Mouse (Mus musculus): ENCODE data around the gene Itch.
"Not testable (repeated sequence)": the region's sequence is repeated elsewhere in the genome, so short reads cannot be mapped to it uniquely, and the experiment has no call there.

The Itch gene

DNA sequence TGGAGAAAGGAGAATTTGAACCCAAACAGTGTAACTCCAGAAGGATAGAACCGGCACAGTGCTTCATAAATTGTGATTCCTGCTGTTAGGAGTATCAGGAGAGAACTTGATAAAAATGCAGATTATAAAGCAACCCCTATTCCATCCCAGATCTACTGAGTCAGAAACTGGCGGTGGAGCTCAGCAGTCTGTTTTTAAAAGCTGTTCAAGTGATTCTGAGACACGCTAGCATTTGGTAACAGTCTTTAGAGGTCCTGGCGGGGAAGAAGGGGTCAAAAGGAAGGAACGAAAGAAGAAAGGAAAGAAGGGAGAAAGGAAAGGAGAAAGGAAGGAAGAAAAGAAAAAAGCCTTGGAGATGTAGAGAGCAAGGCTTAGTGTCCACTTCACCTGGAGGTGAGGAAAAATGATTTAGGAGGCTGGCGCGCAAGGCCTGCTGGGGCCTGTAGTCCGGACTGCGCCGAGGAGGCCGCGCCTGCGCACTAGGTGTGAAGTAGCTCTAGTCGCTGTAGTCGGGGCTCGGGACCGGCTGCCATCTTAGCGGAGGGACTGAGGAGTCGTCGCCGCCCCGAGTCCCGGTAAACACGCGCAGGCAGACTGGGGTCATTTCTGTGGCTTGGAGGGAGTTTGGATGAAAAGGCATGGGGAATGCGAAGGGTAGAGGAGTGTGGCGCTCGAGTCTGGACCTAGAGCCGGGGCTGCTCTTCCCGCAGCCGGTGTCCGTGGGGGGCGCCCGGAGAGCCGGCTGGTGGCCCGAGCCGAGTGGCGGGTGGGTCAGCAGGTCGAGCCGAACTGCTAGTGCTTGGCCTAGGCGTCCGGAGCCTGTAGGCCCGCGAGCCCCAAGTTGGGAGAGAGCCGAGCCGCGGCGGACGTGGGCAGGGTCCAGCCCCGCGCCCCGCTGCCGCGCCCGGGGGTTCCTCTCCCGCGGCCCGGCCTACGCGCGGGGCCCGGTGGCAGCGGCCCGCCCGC is at the start of gene Itch:
Gene Itch (plus strand): TSS at position 499 of the 966 bp plus-strand sequence.
- peak; percentile 100 for ATAC-seq (ENCODE audit: low TSS enrichment)

DNA sequence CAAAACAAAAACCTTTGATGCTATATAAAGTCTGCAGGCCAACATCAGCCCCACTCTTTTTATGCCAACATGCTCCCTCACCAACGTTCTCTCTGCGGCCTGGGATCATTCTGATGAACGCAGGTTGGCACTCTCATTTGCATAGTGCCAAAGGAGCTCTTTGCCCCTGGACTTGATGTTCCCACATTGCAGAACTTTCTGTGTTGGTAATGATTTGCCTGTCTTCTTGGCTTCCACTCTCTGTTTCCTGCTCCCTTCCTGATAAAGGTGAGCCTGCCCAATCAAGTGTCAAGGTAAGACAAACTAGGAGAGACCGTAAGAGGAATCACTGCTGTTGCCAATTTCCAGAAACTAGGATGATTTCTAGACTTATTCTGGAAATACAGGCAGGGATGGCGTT is 48.8 kb upstream of the Itch start:
- no peak for ATAC-seq (ENCODE audit: low TSS enrichment)

DNA sequence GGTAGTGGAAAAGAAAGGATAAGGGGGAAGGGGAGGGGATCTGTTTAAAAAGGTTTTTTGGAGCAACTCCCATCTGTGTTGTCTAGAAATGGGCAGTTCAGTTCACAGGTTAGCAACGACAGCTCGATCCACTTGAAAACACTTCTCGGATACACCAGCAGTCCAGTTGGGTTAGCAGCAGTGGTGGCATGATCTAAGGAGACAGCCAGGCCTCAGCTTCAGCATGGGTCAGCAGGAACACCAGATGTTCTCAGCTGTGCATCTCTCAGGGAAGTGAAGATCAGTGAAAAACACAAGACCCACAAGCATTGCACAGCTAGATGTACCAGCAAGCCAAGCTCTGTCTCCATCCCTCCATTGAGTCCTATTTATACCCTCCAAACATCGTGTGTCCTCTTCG is 47.0 kb upstream of the Itch start:
- ATAC-seq (ENCODE audit: low TSS enrichment) = no peak

DNA sequence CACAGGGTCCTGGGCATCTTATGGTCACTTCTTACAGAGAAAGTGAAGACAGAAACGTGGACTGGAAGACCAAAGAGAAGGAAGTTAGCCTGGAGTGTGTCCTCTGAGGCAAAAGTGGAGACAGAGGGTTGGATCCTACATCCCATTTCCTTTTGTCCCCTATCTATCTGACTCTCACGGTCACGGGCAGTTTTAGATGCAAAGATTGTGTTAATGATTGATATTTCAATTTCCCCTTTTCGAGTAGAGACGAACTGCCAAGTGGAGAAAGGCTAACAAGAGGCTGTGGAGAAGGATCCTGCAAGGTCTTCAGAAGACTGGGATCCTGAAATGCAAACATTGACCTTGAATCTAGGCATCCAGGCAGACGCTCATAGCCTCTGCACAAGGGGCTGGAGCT is 45.0 kb upstream of the Itch start:
- ATAC-seq (ENCODE audit: low TSS enrichment) = no peak

DNA sequence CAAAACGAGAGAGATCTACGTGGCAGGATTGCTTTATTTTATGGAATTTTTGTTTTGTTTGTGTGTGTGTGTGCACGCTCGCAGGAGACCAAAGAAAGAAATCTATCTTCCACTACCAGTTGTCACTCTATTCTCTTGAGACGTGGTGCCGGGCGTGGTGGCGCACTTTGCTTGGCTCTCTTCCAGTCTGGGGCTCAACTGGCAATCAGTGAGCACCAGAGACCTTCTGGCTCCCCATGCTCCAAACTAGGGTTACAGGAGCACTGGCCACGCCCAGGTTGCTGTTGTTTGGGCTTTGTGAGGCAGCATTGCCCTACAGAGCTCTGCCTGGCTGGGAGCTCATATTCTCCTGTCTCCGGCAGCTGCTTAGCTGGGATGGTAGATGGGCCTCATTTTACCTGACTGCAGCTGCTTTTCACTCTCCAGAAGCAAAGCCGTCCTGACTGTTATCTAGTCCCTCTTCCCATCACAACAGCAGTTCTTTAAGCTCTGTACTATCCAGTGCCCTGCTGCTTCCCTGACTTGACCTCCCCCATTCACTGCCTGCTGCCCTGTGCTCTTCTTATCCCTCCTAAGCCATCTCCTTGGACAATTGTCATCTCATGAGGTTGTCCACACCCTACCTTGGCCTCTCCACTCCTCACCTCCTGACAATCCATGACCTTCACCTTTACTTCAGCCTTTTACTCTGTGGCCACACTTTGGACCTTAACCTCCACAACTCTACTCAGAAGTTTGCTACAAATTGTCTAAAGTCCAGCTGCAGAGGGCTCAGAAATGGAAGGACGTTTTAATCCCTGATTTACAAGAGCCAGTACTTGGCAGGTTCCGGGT is 42.2 kb upstream of the Itch start:
- no peak for ATAC-seq (ENCODE audit: low TSS enrichment)

DNA sequence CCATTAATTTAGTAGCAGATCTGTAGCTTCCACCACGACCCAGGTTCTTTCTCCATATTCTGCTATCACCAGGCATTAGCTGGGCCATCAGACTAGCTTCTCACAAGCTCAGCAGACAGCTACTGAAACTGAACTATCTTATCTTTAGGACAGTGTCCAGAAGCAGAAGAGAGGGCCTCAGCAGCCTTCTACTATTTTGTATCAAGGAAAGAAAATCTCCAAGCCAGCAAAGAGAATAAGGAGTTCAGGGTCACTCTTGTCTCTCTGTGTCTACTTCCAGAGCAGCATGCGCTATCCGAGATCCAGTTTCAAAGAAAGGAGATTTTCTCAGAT is 41.6 kb upstream of the Itch start:
- no peak for ATAC-seq (ENCODE audit: low TSS enrichment)

DNA sequence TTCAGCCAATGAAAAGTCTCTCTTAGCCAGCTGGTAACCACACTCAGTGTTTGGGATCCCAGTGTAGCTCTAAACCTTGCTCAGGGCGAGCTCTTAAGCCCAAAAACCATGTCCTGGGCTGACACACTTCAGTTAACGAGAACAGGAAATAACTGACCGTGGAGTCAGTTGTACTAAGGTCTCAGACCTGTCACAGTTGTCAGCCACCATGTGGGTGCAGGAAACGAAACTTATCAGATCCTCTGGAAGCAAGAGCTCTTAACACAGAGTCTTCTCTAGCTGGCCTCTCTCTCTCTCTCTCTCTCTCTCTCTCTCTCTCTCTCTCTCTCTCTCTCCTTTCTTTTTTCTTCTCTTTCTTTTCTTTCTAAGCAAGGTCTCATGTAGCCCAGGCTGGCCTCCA is 39.9 kb upstream of the Itch start:
- ATAC-seq (ENCODE audit: low TSS enrichment) = no peak

DNA sequence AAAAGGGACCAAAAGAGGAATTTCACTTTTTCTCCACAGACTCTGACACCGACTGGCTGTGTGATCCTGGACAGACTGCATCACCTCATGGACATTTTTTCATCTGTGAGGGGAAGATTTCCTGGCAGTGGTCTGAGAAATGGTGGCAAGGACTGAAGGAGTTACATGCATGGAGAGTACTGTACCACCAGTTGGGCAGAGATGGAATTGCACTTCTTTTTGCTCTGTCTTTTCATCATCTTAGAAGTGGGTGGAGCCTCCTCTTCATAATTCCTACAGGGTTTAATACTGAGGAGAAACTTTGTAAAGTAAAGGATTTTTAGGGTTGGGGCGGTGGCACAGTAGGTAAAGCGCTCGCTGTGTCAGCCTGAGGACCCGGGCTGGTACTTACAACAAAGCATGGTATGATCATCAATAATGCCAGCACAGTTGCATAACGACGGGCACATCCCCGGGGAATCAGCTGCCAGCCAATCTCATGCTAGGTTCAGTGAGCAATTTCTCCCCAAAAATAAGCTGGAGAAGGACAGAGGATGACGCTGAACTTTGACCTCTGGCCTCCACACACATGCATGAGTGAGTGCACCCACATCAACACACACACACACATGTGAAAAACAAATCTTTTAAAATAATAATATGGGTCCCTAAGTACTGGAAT is 34.5 kb upstream of the Itch start:
- ATAC-seq (ENCODE audit: low TSS enrichment) = no peak

DNA sequence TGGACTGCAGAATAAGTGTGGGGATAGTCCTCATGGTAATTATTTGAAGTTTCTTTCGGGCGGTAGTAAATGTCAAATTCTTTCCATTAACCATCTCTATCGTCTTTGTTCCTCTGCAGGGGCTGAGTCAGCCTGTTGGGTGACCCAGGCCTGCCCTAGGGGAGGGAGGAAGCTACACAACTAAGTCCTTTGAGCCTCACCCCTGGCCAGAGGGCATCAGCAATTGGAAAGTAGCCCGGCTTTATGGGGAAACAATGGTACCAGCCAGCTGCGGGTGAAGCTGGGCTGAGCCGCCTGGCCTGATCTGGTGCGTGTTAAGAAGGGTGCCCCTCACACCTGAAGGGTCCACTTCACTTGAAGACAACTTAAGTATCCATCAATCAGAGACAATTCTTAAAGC is 33.9 kb upstream of the Itch start:
- peak; percentile 62; the same call in 1 of the 2 replicates for ATAC-seq (ENCODE audit: low TSS enrichment)

DNA sequence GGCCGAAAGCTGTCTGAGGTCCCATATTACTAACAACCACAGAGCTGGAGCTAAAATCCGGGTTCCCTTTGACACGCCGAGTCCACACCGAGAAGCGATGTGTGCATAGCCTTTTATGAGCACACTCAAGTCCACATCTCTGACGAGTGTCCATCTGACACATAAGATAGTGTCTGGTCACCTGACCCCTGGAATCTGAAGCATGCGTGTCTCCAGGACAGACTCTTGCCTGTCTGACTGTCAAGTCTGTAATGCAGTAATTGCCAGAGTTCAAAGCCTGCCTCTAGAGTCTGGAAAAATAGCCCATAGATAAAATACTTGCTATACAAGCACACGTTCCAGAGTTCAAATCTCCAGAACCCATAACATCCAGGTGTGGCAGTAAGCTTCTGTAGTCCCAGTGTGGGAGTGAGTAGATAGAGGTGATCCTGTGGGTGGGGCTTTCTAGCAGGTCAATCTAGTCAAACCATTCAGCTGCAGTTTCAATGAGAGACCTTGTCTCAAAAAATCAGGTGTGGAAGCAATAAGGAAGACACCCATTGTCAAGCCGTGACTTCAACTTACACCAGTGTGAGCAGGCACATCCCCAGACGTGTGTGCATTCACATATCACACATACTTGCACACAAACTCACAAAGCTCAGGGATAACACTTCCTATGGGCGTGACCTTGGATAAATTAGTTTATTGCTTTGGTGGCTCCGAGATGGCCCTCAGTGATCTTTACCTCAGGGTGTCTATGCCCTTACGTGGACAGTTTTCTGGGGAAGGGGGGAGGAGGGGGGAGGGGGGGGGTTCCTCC is 33.1 kb upstream of the Itch start:
- ATAC-seq (ENCODE audit: low TSS enrichment) = no peak

DNA sequence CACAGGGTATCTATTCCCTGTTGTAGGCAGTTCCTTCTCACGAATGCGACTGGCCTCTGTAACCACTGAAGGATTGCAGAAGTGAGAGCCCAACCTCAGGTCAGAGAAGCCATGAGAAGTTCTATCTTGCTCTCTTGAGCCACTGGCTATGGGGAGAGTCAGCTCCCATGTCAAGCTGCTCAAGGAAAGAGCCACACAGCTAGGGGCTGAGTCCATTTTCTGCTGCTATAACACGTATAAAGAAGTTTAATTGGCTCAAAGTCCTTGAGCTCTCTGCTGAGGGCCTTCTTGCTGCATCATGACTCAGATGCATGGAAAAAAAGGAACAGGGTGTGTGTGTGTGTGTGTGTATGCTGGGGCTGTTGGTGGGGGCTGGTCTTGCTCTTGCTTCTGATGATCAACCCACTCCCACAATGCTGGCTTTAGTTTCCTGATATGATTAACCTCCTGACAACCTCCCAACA is 32.5 kb upstream of the Itch start:
- no peak for ATAC-seq (ENCODE audit: low TSS enrichment)

DNA sequence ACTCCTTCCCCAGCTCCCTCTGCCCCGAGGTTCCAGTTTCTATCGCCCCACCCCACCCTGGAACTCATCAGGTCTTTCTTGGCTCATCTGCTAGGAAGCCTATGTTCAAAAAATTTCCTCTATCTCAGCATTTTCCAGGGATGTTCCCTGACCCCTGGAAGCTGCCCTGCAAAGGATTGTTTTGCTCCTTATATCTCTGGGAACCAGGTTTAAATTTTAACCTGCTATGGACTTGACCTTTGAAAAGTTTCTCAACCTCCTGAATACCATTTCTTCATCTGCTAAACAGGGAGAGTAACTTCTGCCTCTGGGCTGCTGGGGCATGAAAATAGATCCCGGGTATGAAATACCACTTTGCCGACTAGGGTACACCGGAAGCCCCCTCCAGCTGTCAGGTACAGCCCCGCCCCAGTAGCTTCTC is 31.5 kb upstream of the Itch start:
- ATAC-seq (ENCODE audit: low TSS enrichment) = no peak

DNA sequence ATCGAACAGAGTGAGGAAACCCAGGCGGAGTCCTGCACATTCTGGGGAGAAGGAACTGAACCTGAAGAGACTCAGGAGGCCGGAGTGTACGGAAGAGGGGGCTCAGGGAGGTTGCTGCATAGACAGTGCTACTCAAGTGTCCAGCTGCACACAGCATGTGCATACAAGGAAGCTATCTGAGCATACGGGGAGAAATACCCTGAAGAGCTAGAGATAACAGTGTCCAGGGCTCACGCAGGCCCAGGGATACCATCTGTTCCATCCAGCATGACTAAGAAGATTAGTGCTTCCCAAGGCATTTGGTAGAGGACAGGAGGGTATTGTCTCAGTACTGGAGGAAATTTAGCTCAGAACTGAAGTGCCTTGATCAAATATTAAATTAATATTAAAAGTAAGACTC is 29.7 kb upstream of the Itch start:
- ATAC-seq (ENCODE audit: low TSS enrichment) = no peak

DNA sequence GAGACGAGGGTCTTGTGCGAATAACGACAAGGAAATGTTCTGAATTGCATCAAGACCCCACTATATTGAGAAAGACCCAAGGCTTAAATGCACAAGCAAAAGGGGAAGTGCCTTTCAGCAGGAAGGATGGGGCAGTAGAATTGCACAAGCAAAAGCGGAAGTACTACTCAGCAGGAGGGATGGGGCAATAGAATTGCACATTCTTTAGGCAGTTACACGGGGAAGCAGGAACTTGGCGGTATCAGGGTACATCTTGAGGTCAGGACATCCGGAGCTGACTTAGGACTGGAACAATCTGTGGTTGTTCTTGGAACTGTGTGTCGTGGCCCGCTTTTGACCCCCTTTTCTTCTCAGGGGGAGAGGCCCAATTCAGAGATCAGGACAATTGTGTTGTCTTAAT is 26.0 kb upstream of the Itch start:
- not testable (repeated sequence) for ATAC-seq (ENCODE audit: low TSS enrichment)

DNA sequence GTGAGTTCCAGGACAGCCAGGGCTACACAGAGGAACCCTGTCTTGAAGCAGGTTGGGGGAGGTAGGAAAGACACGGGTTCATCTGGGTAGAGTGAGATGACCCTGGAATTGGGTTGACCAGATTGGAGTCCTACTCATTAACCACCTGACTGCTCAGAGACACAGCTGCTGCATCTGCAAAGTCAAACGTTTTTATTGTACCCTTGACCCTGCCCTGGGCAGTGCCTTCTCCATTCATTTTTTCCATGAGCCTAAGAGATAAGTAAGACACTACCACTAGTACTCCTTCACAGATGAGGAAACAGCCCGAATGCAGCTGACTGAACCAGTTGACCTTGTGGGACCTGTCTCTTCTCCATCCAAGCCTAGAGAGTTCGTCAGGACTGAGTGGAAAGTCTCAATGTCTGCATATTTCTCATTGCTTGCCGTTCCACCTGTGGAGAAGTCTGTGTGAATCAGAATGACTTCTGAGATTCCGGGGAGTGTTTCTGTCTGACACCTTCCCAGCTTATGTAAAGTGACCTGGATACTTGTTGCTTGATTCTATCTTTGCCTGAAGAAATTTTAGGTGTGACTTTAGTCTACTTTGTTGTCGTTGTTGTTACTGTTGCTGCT is 18.0 kb upstream of the Itch start:
- no peak for ATAC-seq (ENCODE audit: low TSS enrichment)

DNA sequence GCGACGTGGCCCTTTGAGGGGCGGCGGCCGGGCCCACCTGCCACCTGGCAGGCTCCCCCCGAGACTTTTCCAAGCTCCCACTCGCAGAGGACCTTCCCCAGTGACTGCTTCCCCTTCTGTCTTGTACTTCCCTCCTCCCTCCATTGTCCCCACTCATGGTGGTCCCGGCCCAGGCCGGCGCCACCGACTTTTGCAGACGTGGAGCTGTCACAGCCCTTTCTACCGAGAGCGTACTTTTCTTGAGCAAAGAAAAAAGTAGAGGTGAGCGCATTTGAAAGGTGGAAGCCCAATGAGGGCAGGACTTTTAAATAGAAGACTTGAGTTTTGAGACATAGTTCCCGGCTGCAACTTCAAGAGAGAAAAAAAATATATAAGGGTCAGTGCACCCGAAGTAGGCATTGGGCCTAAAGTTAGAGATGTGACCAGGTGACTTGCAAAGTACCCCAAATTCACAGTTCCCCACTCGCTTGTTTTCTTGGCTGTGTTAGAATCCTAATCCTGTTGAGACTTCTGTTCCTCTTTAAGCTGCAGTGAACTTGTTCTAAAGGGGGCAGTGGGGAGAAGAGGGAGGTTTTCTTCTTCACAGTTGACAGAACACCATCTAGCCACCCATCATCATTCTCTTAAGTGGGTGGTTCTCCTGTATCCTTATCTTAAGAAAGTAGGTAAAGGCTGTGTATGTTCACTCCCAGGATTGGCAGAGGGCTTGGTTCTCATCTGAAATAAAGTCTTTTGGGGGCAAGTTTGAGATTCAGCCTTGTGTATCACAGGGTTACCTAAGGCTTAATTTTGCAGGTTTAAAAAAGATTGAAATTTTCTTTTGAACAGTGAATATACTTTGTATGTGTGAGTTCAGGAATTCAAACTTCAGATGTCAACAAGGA is 910 bp downstream of the Itch start:
- ATAC-seq (ENCODE audit: low TSS enrichment) = 0 out of 2 replicates have a peak, but pooled peaks have one; percentile 11

DNA sequence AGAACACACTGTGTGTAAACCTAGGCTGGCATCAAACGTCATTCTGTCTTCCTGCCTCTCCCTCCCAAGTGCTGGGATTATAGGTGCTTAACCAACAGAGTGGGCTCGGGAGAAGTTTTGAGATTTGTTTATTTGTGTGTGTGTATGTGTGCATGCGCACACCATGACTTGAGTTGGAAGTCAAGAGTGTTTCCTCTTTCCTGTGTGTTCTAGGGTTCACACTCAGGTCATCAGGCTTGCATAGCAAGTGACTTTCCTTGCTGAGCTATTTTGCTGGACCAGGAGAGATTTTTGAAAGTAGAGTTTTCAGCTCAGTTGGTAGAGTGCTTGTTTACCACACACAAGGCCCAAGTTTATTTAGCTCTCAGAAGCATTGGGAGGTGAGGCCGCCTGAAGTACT is 1.8 kb downstream of the Itch start:
- no peak for ATAC-seq (ENCODE audit: low TSS enrichment)

DNA sequence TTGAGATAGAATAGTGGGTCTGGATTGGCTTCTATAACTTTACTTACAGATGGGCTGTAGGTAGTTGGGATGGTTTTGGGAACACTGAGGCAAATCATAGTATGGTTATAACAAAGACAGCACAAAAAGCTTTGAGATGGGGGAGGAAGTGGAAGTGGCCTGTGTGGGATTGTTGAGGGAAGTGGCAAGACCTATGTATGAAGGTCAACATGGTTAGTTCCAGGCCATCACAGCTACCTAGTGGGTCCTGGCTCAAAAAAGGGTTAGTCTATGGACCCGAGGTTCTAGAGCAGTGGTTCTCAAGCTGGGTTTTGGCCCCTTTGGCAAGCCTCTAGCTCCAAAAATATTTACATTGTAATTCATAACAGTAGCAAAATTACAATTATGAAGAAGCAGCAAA is 2.2 kb downstream of the Itch start:
- no peak for ATAC-seq (ENCODE audit: low TSS enrichment)

DNA sequence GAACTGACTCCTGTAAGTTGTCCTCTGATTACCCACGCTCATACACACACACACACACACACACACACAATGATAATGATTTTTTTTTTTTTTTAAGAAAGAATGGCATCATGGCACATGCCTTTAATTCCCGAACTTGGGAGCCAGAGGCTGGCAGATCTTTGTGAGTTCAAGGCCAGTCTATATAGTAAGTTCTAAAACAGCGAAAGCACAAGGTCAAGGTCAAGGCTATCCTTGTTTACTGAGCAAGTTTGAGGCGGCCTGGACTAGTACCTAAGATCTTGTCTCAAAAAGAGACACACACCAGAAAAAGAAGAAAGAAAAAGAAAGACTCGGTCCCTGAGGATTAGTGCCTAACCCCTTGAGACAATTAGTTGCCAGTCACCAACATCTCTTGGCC is 7.7 kb downstream of the Itch start:
- no peak for ATAC-seq (ENCODE audit: low TSS enrichment)

DNA sequence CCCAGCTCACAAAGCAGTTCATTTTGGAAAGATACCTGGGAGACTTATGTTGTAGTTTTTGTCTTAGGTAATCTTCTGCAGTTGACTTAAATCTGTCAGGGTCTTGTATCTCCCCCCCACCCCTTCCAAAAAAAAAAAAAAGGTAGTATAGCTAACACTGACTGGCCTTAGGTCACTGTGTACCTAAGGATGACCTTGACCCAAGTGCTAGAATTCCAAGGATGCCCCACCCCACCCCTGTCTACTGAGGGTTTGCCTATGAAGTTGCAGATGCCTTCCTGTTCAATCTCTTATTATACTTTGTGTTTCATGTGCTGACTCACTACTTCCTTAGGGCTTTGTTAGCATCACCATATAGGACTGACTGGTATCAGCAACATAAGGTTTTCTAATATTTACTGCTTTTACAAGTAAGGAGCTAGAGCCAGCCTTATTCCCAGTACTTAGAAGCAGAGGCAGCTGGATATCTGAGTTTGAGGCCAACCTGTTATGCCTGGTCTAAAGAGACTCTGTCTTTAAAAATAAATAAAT is 8.8 kb downstream of the Itch start:
- ATAC-seq (ENCODE audit: low TSS enrichment) = no peak

All from frontal cortex, adult (tissue).